Mouse (Mus musculus): ENCODE data around the gene 9030612E09Rik. TPM values are rescaled to one million over a fixed set of nuclear protein-coding genes. Genes with fewer than 3 reads are reported as not detected.

The 9030612E09Rik gene
- total and polyA plus RNA-seq, 3 experiments, result 0.15 TPM; not detected in 2

DNA sequence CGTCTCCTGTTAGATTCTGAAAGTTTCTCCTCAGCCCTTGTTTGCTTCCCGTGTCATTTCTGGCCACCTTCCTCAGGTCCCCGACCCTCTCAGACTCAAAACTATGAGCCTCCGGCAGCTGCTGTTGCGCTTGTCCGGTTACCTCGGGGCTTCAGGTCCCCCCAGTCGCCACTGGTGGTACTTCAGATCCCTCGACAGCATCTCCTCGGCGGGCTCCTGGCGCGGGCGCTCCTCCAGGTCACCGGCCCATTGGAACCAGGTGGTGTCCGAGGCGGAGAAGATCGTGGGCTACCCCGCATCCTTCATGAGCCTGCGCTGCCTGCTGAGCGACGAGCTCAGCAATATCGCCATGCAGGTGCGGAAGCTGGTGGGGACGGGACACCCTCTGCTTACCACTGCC lies 47.2 kb downstream of the 9030612E09Rik start:
- DNase-seq (ENCODE audit: extremely low read depth), result peak; percentile 23
- Histone ChIP-seq H3K79me2 (replicated peaks; ENCODE audit: control insufficient read depth, extremely low read depth, insufficient read depth, poor library complexity, severe bottlenecking) (peaks cover 2% of the 10 kb centered on the region), H3K36me3 (replicated peaks in 1 of 2; ENCODE audit: control insufficient read depth in 1 of 2, insufficient read depth in 1 of 2, low read length in 1 of 2) (peaks cover 0 to 6% of the 10 kb centered on the region in 2 experiments), H3K9ac (ENCODE audit: insufficient read depth, low read depth) (peak overlapping the region; percentile 54), H3K27me3 (replicated peaks) (no peaks in the 10 kb centered on the region), H3K4me2 (ENCODE audit: insufficient read depth, low read depth, poor library complexity, severe bottlenecking) (peak overlapping the region; percentile 91), H3K27ac (ENCODE audit: insufficient read depth, low read depth) (peak overlapping the region; percentile 56), H3K4me1 (ENCODE audit: control insufficient read depth in 1 of 2, insufficient read depth in 2 of 2) (peaks cover 0 to 40% of the 10 kb centered on the region in 2 experiments; a peak in 3 of 4 replicates), H3K9me3 (replicated peaks; ENCODE audit: low read length) (no peaks in the 10 kb centered on the region), H3K4me3 (replicated peaks in 1 of 3; ENCODE audit: low read depth in 2 of 3, low read length in 2 of 3, poor library complexity in 1 of 3) (peak overlapping the region; percentile 89 to 96 (median 94))
- dilution Hi-C loops (cut with MboI; ENCODE audit: extremely low pct_ligation_motif_present, extremely low pct_unique_long_range_greater_than_20kb, low sequenced_read_pairs), result no loop called here
- TF ChIP-seq MXI1 (IDR thresholded peaks at IDR 0.05; ENCODE audit: low read depth, low read length), result no peak; the same call in 1 of the 2 replicates
- TF ChIP-seq NELFE (IDR thresholded peaks at IDR 0.05; ENCODE audit: low read depth, low read length), result no peak
- no peak for TF ChIP-seq MEF2A (IDR thresholded peaks at IDR 0.05; ENCODE audit: borderline replicate concordance, low read depth, low read length)
- no peak for TF ChIP-seq SMC3 (IDR thresholded peaks at IDR 0.05; ENCODE audit: low read depth, low read length)
- TF ChIP-seq USF1 (IDR thresholded peaks at IDR 0.05; ENCODE audit: low read depth, low read length), result no peak
- no peak; the same call in 1 of the 2 replicates for TF ChIP-seq UBTF (IDR thresholded peaks at IDR 0.05; ENCODE audit: low read depth, low read length)
- no peak for TF ChIP-seq MAX (IDR thresholded peaks at IDR 0.05; ENCODE audit: low read length)
- no peak for TF ChIP-seq CTCF (conservative IDR thresholded peaks at IDR 0.05 in 1 of 2, IDR thresholded peaks at IDR 0.05 in 1 of 2; ENCODE audit: low read depth in 2 of 2, low read length in 2 of 2)
- TF ChIP-seq TBP (conservative IDR thresholded peaks at IDR 0.05; ENCODE audit: low read depth, low read length), result no peak
- no peak for TF ChIP-seq POLR2A (IDR thresholded peaks at IDR 0.05; ENCODE audit: low read depth, low read length)
- TF ChIP-seq USF2 (conservative IDR thresholded peaks at IDR 0.05; ENCODE audit: low read depth, low read length), result no peak
- no peak for TF ChIP-seq E2F4 (IDR thresholded peaks at IDR 0.05; ENCODE audit: insufficient replicate concordance, low read depth, low read length)
- no peak for TF ChIP-seq MAFK (IDR thresholded peaks at IDR 0.05; ENCODE audit: insufficient replicate concordance, low read length)
- TF ChIP-seq JUND (conservative IDR thresholded peaks at IDR 0.05; ENCODE audit: low read depth, low read length), result no peak
- TF ChIP-seq ZMIZ1 (IDR thresholded peaks at IDR 0.05; ENCODE audit: low read depth, low read length), result no peak
- TF ChIP-seq CHD2 (IDR thresholded peaks at IDR 0.05; ENCODE audit: low read length), result no peak
- TF ChIP-seq KAT2A (IDR thresholded peaks at IDR 0.05; ENCODE audit: insufficient replicate concordance, low read length), result no peak
- no peak for TF ChIP-seq RCOR1 (conservative IDR thresholded peaks at IDR 0.05; ENCODE audit: low read depth, low read length)
- TF ChIP-seq TCF12 (IDR thresholded peaks at IDR 0.05; ENCODE audit: low read depth, low read length), result no peak
- in situ Hi-C loops (cut with MboI; ENCODE audit: low pct_ligation_motif_present, low pct_unique_long_range_greater_than_20kb, low sequenced_read_pairs), result no loop called here

DNA sequence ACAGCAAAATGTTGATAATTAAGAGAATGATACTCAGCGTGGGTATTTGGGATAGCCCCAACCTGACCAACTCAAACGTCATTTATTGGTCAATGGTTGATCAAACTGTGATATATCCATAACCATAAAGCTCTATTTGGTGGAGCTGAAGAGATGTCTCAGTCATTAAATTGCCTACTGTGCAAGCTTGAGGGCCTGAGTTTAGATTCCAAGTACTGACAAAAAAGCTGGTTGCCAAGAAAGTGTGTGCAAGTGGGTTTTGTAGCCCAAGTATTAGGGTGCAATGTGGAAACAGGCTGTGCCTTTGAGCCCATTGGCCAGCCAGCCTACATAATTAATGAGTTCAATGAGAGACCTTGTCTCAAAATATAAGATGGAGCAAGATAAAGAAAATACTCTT lies 48.9 kb downstream of the 9030612E09Rik start:
- H3K79me2 ChIP-seq (replicated peaks; ENCODE audit: control insufficient read depth, extremely low read depth, insufficient read depth, poor library complexity, severe bottlenecking), result peaks cover 2% of the 10 kb centered on the region
- H3K9ac ChIP-seq (ENCODE audit: insufficient read depth, low read depth), result no peak overlapping the region
- in situ Hi-C loops (cut with MboI; ENCODE audit: low pct_ligation_motif_present, low pct_unique_long_range_greater_than_20kb, low sequenced_read_pairs), result no loop called here
- no peak overlapping the region for H3K4me2 ChIP-seq (ENCODE audit: insufficient read depth, low read depth, poor library complexity, severe bottlenecking)
- H3K27me3 ChIP-seq (replicated peaks), result no peaks in the 10 kb centered on the region
- no peak for DNase-seq (ENCODE audit: extremely low read depth)
- peaks cover 0 to 50% of the 10 kb centered on the region in 2 experiments; a peak in 2 of 4 replicates for H3K4me1 ChIP-seq (ENCODE audit: control insufficient read depth in 1 of 2, insufficient read depth in 2 of 2)
- no peak overlapping the region for H3K27ac ChIP-seq (ENCODE audit: insufficient read depth, low read depth)
- dilution Hi-C loops (cut with MboI; ENCODE audit: extremely low pct_ligation_motif_present, extremely low pct_unique_long_range_greater_than_20kb, low sequenced_read_pairs), result no loop called here
- no peaks in the 10 kb centered on the region for H3K9me3 ChIP-seq (replicated peaks; ENCODE audit: low read length)
- no peak for TF ChIP-seq MEF2A (IDR thresholded peaks at IDR 0.05; ENCODE audit: borderline replicate concordance, low read depth, low read length)
- TF ChIP-seq SMC3 (IDR thresholded peaks at IDR 0.05; ENCODE audit: low read depth, low read length), result no peak
- TF ChIP-seq ELF1 (IDR thresholded peaks at IDR 0.05; ENCODE audit: low read depth, low read length), result no peak
- TF ChIP-seq NELFE (IDR thresholded peaks at IDR 0.05; ENCODE audit: low read depth, low read length), result no peak
- TF ChIP-seq USF2 (conservative IDR thresholded peaks at IDR 0.05; ENCODE audit: low read depth, low read length), result no peak
- no peak for TF ChIP-seq MAX (IDR thresholded peaks at IDR 0.05; ENCODE audit: low read length)
- no peak for TF ChIP-seq BHLHE40 (IDR thresholded peaks at IDR 0.05; ENCODE audit: low read depth, low read length)
- TF ChIP-seq KAT2A (IDR thresholded peaks at IDR 0.05; ENCODE audit: insufficient replicate concordance, low read length), result no peak
- TF ChIP-seq JUN (IDR thresholded peaks at IDR 0.05; ENCODE audit: insufficient read depth, low read depth, low read length), result no peak
- no peak for TF ChIP-seq UBTF (IDR thresholded peaks at IDR 0.05; ENCODE audit: low read depth, low read length)
- TF ChIP-seq POLR2AphosphoS2 (IDR thresholded peaks at IDR 0.05; ENCODE audit: low read depth, low read length), result no peak
- no peak for TF ChIP-seq MXI1 (IDR thresholded peaks at IDR 0.05; ENCODE audit: low read depth, low read length)
- TF ChIP-seq E2F4 (IDR thresholded peaks at IDR 0.05; ENCODE audit: insufficient replicate concordance, low read depth, low read length), result no peak
- TF ChIP-seq CHD1 (IDR thresholded peaks at IDR 0.05; ENCODE audit: low read depth, low read length), result no peak
- TF ChIP-seq TCF12 (IDR thresholded peaks at IDR 0.05; ENCODE audit: low read depth, low read length), result no peak
- TF ChIP-seq RAD21 (IDR thresholded peaks at IDR 0.05; ENCODE audit: low read depth, low read length), result no peak
- no peak for TF ChIP-seq TBP (conservative IDR thresholded peaks at IDR 0.05; ENCODE audit: low read depth, low read length)
- no peak for TF ChIP-seq POLR2A (IDR thresholded peaks at IDR 0.05; ENCODE audit: low read depth, low read length)
- no peak for TF ChIP-seq NRF1 (IDR thresholded peaks at IDR 0.05; ENCODE audit: low read depth, low read length)
- no peak for TF ChIP-seq MAFK (IDR thresholded peaks at IDR 0.05; ENCODE audit: insufficient replicate concordance, low read length)
- no peak overlapping the region for H3K4me3 ChIP-seq (replicated peaks in 1 of 3; ENCODE audit: low read depth in 2 of 3, low read length in 2 of 3, poor library complexity in 1 of 3)
- peaks cover 0 to 16% of the 10 kb centered on the region in 2 experiments for H3K36me3 ChIP-seq (replicated peaks in 1 of 2; ENCODE audit: control insufficient read depth in 1 of 2, insufficient read depth in 1 of 2, low read length in 1 of 2)
